Mouse (Mus musculus) heart, adult 8-10 months (tissue): Measurements from ENCODE around the gene Pafah1b3. TPM values are rescaled to one million over a fixed set of nuclear protein-coding genes. Genes with fewer than 3 reads are reported as not detected.
"Not testable (repeated sequence)": the region's sequence is repeated elsewhere in the genome, so short reads cannot be mapped to it uniquely, and the experiment has no call there.

Source experiments
- DNase-seq: peaks from one replicate; pipeline ENCODE4 v3.0.0; 2022; ENCODE audit warnings: low spot score
- total RNA-seq, 4 experiments: library from RNA; stranded (reverse); gene quantifications; 2 replicates each; pipeline ENCODE4 v1.2.4; 2022

Gene Pafah1b3
- total RNA-seq, 4 experiments from 2014 or later, result 3.9 to 4.6 (median 3.9) TPM

DNA sequence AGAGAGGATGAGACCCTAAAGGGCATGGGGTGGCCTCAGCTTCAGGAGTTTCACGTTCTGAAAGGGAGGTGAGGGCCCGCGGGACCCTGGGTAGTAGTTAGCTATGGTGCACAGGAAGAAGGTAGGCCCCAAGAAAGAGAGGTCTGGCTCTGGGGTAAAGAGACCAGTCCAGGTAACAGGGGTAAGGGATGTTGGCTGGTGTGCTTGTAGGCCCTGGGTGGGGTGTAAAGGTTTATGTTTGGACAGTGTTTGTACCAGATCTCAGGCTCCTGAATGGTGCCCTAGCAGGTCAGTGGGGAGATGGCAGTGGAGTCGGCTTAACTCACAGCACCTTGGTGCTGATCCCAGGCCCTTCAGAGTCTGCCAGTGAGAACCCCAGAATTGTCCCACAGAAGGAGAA lies 28.8 kb downstream of the Pafah1b3 start:
- DNase-seq, result no peak

- no peak for DNase-seq
Measured at GRCm38 (mm10) chr7:25268588-25268987, 29.2 kb downstream of the Pafah1b3 start.

DNA sequence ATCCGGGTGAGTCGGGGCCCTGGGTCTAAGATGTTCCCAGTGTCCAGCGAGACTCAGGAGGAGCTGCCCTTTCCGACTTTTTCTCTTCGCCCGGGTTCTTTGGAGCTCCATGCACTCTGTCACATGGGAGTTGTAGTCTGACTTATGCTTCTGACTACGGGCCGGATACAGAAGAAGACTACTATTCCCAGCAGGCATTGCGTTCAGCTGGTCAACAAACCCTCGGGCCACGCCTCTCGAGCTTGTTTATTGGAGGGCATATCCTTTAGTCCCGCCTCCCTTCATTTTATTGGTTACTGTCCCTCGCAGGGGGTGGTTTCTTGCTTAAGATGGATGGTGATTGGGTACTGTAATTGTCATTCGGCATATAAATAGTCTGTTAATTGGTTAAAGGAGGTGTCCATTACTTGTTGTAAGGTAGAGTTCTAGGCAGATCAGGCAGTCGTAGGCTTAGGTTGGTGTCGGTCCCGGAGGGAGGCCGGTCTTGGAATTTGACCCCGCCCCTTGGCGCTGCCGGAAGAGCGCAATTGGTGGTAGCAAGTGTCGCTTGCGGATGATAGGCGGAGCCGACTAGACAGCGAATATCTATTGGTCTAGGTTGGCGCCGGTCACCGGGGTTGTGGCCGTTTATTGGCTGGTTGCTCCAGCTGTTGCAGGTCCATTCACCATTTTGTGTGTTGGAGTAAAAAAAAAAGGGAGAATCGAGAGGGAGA lies 29.9 kb downstream of the Pafah1b3 start:
- DNase-seq, result peak; percentile 100

- DNase-seq, result peak; percentile 99
Measured at GRCm38 (mm10) chr7:25267301-25267750, 30.5 kb downstream of the Pafah1b3 start, which contains the start of gene Cic. Gene Cic, plus strand, starts transcription at chr7:25267704.

DNA sequence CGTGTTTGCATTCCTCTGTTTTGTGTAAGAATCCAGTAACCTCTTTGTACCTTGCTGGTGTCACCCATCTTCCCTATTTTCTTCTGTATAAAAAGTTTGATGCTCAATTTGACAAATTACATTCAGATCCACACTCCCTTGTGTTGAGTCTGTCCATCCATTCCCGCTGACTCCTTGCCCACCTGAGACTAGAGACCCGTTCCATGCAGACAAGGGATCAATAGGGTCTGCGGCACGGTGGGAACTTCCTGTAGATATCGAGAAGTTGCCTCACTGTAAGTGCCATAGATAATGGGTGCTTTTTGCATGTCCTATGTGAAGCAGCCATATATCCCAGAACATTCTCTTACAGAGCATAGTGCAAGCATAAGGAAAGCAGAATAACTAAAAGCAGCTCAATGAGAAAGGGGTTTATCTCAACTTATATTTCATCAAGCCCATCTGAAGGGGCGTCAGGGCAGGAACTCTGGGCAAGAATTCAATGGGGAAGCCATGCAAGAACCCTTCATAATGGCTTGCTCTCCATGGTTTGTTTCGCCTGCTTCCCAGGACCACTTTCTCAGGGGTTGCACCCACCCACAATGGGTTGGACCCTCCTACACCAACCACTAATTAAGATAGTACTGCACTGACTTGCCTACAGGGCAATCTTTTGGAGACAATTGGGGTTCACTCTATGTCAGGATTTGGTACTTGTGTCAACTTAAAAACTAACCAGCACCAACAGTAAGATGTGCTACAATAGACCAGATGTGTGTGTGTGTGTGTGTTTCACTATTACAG lies 31.4 kb downstream of the Pafah1b3 start:
- no peak for DNase-seq

GRCm38 (mm10) chr7:25265743-25266142 lies 32.0 kb downstream of the Pafah1b3 start:
- DNase-seq, result not testable (repeated sequence)

DNA sequence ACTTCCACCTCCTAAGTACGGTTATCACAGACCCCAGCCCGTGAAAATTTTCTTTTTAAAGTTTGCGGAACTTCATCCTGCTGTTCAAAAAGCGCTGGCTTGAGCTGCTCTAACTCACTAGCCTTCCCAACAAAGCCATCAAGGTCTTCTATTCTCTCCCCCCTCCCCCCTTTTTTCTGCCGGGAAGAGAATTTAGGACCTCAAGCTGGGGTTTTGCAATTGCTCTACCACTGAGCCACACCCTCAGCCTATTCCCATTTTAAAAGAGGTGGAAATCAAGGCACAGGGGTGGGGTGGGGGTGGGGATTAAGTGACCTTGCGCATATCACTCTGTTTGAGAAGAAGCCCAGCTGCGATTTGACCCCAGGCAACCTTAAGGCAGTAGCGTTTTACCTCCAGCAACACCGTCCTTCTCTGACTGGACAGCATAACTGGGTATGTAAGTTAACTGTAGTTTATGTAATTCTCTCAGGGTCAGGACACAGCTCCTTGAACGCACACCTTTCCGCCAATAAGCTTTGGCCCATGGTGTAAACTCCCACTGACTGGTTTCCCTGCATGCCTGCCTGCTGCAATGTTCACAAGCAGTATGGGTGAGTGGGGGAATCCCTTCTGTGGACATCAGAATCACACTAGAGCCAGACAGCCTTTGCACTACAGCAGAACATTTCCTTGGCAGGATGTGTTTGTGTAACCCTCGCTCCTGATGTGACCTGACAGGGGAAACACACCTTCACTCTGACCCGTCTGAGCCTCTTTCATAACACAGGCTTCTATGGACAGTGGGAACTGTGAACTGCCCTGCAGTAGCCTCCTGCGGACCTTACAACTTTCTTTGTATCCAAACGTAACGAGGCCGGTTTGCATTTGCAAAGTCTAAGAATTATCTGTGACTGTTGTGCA lies 33.6 kb downstream of the Pafah1b3 start:
- no peak for DNase-seq

- DNase-seq, result no peak
Measured at GRCm38 (mm10) chr7:25261896-25262295, 35.9 kb downstream of the Pafah1b3 start.

DNA sequence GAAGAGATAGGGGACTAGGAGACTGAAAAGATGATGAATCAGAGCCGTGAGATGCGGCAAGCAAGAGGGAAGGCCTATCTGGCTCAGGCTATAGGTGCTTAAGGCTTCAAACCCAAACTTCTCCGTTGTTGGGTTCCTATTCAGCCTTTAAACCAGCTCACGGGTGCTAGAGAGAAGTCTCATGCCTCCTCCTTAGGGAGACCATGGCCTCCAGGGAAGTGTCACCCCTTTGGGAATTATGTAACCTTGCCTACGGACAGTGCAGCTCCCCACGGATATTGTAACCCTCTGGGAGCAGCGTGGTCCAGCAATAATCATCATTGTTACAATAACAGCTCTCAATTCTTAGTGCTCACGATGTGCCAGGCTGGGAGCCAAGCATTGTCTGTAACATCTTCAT lies 46.0 kb downstream of the Pafah1b3 start:
- DNase-seq, result no peak

DNA sequence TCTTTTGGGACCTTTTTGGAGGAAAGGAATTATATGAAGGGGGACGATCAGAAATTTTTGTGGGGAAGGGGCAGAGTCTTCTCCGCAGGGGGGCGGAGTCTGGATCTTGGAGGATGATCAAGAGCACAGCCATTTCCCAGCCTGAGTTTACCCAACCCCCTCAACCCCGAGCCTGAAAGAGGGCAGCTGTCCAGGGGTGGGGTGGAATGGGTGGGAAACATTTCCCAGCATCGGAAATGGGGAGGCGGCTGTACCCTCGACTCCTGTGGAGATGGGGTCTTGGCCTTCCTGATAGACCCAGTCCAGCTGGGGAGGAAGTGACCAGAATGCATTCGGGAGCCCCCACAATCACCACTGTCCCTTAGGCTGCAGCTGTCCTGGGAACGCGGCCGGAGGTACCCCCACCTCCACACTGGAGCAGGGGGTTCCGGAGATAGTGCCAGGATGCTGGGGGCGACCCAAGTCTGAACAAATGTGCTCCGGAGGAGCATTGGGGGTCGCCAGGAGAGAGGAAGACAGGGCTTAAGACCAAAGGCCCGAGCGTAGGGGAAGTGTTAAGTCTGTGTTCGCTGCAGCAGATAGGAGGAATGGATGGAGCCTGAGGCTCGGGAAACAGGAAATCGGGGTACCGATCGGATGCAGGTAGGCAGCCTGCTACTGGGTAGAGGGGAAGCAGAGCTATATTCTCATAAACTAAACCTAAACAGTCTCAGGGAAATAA lies 46.6 kb downstream of the Pafah1b3 start:
- peak; percentile 68 for DNase-seq

GRCm38 (mm10) chr7:25250141-25250972 lies 47.4 kb downstream of the Pafah1b3 start, which contains the start of gene Erf:
Gene Erf, minus strand, starts transcription at chr7:25250761.
- peak; percentile 90 for DNase-seq

GRCm38 (mm10) chr7:25249314-25250140 lies 48.3 kb downstream of the Pafah1b3 start:
- peak; percentile 69 for DNase-seq

GRCm38 (mm10) chr7:25248846-25249313 lies 48.9 kb downstream of the Pafah1b3 start:
- DNase-seq, result no peak

- no peak for DNase-seq
Measured at GRCm38 (mm10) chr7:25248018-25248647, 49.7 kb downstream of the Pafah1b3 start.

GRCm38 (mm10) chr7:25247498-25247897 lies 50.3 kb downstream of the Pafah1b3 start:
- no peak for DNase-seq

- no peak for DNase-seq
Measured at GRCm38 (mm10) chr7:25246759-25247137, 51.0 kb downstream of the Pafah1b3 start.

- DNase-seq, result no peak
Measured at GRCm38 (mm10) chr7:25246079-25246758, 51.6 kb downstream of the Pafah1b3 start.
